Mouse (Mus musculus): Measurements from ENCODE around the gene Gm42420.

The Gm42420 gene

DNA sequence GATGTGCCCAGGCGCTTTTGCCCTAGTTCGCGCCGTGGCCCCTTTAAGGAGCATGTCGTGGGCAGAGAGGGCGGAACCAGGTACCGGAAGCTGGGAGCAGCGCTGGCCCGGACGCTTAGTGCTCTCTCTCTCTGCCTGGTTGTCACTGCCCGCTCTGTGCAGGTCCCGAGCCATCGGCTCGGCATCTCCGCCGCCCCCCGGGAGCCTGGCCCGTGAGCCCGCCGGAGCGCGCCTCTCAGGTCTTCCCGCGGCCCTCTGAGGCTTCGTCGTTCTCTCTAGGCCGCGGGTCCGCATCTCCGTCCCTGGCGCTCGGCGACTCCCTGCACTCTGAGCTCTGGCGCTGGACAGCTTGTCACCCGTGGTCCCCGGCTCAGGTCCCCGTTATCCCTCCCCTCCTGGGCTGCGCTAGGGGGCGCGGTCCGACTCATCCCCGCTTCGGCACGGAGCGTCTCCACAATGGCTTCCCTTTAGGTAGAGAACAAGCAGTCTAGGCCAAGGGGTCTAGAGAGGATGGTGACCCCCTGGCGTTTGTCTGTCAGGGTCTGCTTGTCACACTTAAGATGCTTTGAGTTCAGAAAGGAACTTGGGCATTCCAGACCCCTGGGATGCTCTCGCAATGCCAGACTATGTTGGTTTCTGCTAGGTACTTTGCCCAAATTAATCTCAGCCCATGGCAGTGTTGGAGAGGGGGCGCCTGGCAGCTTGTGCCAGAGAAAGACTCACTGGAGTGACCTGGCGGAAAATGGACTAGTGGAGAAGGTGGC lies 11.6 kb upstream of the Gm42420 start, which contains the start of gene Adck2:
Gene Adck2 (plus strand): TSS at position 83 of the 764 bp plus-strand sequence.
- DNase-seq, result peak; percentile 86

DNA sequence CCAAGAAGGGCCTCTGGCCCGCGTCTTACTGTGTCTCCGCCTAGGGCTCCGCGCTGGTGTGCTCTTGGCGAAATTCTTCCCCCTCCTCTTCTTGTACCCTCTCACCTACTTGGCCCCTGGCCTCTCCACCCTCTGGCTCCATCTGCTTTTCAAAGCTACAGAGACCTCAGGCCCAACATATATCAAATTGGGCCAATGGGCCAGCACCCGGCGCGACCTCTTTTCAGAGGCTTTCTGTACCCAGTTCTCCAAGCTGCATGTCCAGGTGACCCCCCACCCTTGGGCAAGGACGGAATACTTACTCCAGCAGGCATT lies 11.0 kb upstream of the Gm42420 start:
- peak; percentile 65 for DNase-seq

- DNase-seq, result peak; percentile 20
Observed at GRCm38 (mm10) chr6:39574951-39575350, 10.6 kb upstream of the Gm42420 start.

GRCm38 (mm10) chr6:39579552-39579951 lies 6.0 kb upstream of the Gm42420 start:
- no peak for DNase-seq

GRCm38 (mm10) chr6:39580558-39580957 lies 5.0 kb upstream of the Gm42420 start:
- DNase-seq, result no peak

DNA sequence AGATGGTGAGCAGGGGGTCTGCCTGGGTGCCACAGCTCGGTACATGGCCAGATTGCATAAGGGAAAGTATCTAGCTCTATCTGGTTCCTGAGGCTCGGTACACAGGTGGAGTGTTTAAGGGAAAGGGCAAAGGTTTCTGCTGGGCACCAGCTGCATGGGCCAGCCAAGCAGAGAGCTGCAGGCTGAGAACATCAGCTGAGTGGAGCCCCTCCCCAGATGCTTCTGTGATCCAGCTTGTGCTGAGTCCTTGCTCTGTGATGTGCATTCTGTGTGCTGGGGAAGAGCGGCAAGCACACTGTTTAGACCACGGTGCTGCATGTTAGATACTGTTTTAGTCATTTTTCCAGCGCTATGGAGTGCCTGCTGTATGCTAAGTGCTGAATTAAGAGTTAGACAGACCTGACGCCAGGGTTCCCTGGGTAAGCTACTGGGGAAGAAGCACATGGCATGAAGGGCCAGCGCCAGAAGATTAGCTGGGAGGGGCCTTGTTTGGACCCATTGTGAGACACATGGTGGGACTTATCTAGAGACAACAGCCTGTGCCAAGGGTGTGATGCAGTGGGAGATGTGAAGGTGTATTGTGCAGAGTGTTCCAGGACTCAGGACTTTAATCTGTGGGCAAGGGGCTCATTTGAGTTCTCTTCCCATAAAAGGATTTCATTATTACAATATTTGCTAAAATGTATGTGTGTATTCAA lies 4.3 kb upstream of the Gm42420 start:
- DNase-seq, result no peak

GRCm38 (mm10) chr6:39591481-39591880 lies 5.9 kb downstream of the Gm42420 start:
- no peak for DNase-seq

DNA sequence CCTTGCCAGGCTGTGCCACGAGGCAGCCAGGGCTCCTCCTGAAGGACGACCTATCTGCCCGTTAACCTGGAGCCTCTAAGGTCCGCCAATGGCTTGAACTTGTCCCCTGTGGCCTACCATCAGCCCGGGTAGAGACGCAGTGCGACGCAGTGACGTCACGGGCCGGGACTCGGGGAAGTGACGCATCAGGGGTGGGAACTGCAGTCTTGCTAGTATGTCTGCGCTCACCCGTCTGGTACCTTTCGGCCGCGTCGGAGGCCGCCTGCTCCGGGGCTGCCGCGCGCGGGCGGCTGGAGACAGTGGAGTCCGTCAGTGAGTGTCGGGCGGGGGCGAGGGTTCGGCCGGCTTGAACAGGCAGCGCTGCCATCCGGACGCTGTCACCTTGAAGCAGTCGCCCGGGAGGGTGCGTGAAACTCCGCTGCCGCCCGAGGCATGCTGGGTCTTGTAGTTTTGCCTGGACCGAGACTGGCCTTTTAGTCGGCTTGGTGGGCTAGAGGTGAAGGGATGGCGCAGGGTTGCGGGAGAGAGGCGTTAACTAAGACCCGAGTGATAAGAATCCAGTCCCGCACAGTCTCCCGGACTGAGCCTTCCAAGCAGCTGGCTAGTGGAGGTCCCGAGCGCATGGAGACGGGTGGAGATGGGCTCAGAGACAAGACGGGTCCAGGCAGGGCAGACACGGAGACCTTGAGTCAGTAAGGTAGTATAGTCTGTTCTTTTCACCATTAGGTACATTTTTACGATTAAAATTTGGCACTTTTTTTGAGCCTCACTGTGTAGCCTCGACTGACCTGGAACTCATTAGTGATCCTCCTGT lies 7.1 kb downstream of the Gm42420 start, which contains the start of gene Ndufb2:
Gene Ndufb2 (plus strand): TSS at position 174 of the 814 bp plus-strand sequence.
- peak; percentile 97 for DNase-seq

- no peak for DNase-seq
Observed at GRCm38 (mm10) chr6:39600851-39601250, 15.3 kb downstream of the Gm42420 start.

DNA sequence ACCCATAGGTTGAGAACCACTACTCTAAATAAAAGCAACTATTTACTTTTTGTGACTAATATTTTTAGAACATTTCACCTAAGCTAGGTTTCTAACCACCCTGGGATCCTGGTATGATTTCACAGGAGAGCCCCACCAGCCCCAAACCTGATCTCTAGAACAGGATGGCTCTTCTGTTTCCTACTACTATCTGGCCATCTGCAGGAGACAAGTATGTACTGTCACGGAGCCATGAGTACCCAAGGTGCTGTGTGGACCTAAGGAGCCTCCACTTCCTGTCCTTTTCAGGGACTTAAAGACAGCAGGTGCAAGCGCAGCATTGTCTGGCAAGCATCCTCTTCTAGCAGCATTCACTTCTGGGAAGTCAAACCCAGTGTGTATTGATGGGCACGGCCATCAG lies 16.3 kb downstream of the Gm42420 start:
- no peak for DNase-seq

DNA sequence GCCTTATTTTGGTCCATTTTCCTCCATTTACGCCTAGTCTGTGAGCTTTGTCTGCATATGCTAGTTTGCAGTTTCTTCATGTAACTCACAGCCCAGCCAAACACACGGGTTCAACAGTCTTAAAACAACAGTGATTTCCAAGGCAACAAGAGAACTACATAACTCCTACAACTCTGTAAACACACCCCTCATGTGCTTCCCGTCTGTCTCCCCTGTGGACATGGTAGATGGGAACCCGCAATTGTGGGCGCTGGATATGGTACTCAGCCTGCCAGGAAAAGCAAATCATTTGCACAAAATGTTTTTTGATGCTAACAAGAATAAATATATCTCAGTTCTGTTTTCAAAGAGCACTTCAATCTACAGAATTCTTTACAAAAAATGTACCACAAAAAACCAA lies 19.0 kb downstream of the Gm42420 start:
- no peak for DNase-seq

DNA sequence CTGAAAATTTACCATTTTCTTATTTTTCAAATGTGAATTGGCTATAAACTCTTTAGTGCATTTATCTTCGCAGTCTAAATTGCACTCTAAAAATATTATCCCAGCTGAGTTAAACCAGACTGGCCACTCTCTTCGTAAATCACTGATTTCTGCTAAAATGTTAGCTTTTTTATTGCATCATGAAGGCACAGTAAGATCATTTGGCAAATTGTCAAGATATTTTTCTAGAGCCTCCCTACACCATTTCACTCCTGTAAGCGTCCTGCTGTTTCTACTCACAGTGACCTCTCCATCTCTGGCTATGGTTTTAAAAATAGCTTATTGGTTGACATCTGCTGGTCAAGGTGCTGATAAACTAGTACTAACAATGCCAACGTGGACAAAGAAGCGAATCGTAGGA lies 20.5 kb downstream of the Gm42420 start:
- DNase-seq, result no peak

- no peak for DNase-seq
Observed at GRCm38 (mm10) chr6:39606862-39607261, 21.3 kb downstream of the Gm42420 start.

GRCm38 (mm10) chr6:39607365-39607764 lies 21.8 kb downstream of the Gm42420 start:
- DNase-seq, result no peak

DNA sequence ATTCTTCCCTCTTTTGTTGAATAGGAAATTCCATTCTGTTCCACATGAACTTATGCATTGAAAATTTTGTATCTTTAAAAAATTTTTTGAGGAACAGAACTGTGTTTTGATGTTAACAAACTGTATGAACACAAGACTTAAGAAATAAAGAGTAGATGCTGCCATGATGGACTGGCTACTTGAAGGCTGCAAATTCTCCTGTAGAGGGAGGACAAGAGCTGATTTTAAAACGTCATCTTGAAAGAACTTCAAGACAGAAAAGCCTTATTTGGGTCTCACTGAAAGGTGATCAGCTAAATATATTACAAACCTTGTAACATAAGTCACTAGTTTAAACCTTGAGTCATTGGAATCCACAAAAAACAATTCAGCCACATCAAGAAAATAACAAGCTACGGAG lies 24.7 kb downstream of the Gm42420 start:
- DNase-seq, result no peak

- no peak for DNase-seq
Observed at GRCm38 (mm10) chr6:39611296-39611695, 25.7 kb downstream of the Gm42420 start.

Data from cerebellum, adult 9-11 months (tissue).